Mouse (Mus musculus): Measurements from ENCODE around the gene Gm21936. TPM values are rescaled to one million over a fixed set of nuclear protein-coding genes. Genes with fewer than 3 reads are reported as not detected.
"Not testable (repeated sequence)": the region's sequence is repeated elsewhere in the genome, so short reads cannot be mapped to it uniquely, and the experiment has no call there.

The Gm21936 gene
- not detected for total RNA-seq (2021)
- long read RNA-seq, experiment 1: 0 reads
- long read RNA-seq, experiment 2: 0 reads

- not testable (repeated sequence) for DNase-seq (ENCODE audit: low spot score)
Measured at GRCm38 (mm10) chr12:87795212-87795611, at the start of gene Gm21936. Gene Gm21936, plus strand, starts transcription at chr12:87795512.

- not testable (repeated sequence) for DNase-seq (ENCODE audit: low spot score)
Measured at GRCm38 (mm10) chr12:87775655-87776054, 19.7 kb upstream of the Gm21936 start, which contains the start of gene Gm21319. Gene Gm21319, minus strand, starts transcription at chr12:87775755.

- DNase-seq (ENCODE audit: low spot score): not testable (repeated sequence)
Measured at GRCm38 (mm10) chr12:87797971-87798370, 2.7 kb downstream of the Gm21936 start.

- not testable (repeated sequence) for DNase-seq (ENCODE audit: low spot score)
Measured at GRCm38 (mm10) chr12:87816277-87816676, 21.0 kb downstream of the Gm21936 start, which contains the start of gene BB287469. Gene BB287469, plus strand, starts transcription at chr12:87816577.

- not testable (repeated sequence) for DNase-seq (ENCODE audit: low spot score)
Measured at GRCm38 (mm10) chr12:87842239-87842638, 46.9 kb downstream of the Gm21936 start, which contains the start of gene Gm2001. Gene Gm2001, minus strand, starts transcription at chr12:87842339.

Other genes with a start within 250 kb of the Gm21936 start
- not detected for gene Oog1, start 192.8 kb upstream of the Gm21936 start, total RNA-seq (2021)
- gene Gm4027, start 176.6 kb upstream of the Gm21936 start, total RNA-seq (2021): not detected
- not detected for gene Gm16381, start 150.9 kb upstream of the Gm21936 start, total RNA-seq (2021)
- not detected for gene Gm21319, start 19.8 kb upstream of the Gm21936 start, total RNA-seq (2021)
- not detected for gene BB287469, start 21.1 kb downstream of the Gm21936 start, total RNA-seq (2021)
- gene Gm2001, start 46.8 kb downstream of the Gm21936 start, total RNA-seq (2021): not detected
- not detected for gene Gm2016, start 78.6 kb downstream of the Gm21936 start, total RNA-seq (2021)
- not detected for gene Gm2022, start 99.9 kb downstream of the Gm21936 start, total RNA-seq (2021)
- not detected for gene Gm2035, start 124.3 kb downstream of the Gm21936 start, total RNA-seq (2021)
- not detected for gene Gm2042, start 158.6 kb downstream of the Gm21936 start, total RNA-seq (2021)
- gene Gm2075, start 216.3 kb downstream of the Gm21936 start, total RNA-seq (2021): not detected
- not detected for gene Gm6803, start 223.3 kb downstream of the Gm21936 start, total RNA-seq (2021)
- gene Gm2056, start 231.5 kb downstream of the Gm21936 start, total RNA-seq (2021): not detected

Measured in gastrocnemius, adult 18-20 months (tissue).